Mouse (Mus musculus) spleen, postnatal 10 days (tissue): ENCODE measurements around the gene Scgn.
A peak's percentile ranks its signal among the peaks of the same experiment; 100 is the strongest.

ENCODE experiments used
- DNase-seq, 2 experiments: peaks; one replicate each; pipeline ENCODE4 v3.0.0; 2021 to 2022; ENCODE audit warnings: low spot score in 2 of 2

Gene Scgn

GRCm38 (mm10) chr13:23938699-23939098 lies 52.3 kb downstream of the Scgn start:
- no peak for DNase-seq

GRCm38 (mm10) chr13:23934211-23934520 lies 56.8 kb downstream of the Scgn start, which contains the start of gene Hist1h2aa:
TSS of gene Hist1h2aa (plus strand) at chr13:23934462.
- DNase-seq = no peak

GRCm38 (mm10) chr13:23933421-23934210 lies 57.4 kb downstream of the Scgn start, which contains the start of gene Hist1h2ba:
TSS of gene Hist1h2ba (minus strand) at chr13:23934156.
- no peak for DNase-seq

GRCm38 (mm10) chr13:23930904-23931303 lies 60.1 kb downstream of the Scgn start:
- no peak for DNase-seq

- DNase-seq = no peak
Measured at GRCm38 (mm10) chr13:23930461-23930860, 60.6 kb downstream of the Scgn start.

GRCm38 (mm10) chr13:23928637-23929036 lies 62.4 kb downstream of the Scgn start:
- no peak for DNase-seq

GRCm38 (mm10) chr13:23925792-23926191 lies 65.2 kb downstream of the Scgn start:
- DNase-seq = no peak

GRCm38 (mm10) chr13:23917674-23918073 lies 73.3 kb downstream of the Scgn start:
- DNase-seq = no peak

GRCm38 (mm10) chr13:23916132-23916531 lies 74.9 kb downstream of the Scgn start:
- DNase-seq = no peak

- peak in 1 of 2 experiments; percentile 22 for DNase-seq
Measured at GRCm38 (mm10) chr13:23914376-23915167, 76.4 kb downstream of the Scgn start, which contains the start of gene Slc17a4. TSS of gene Slc17a4 (minus strand) at chr13:23915009.

- DNase-seq = peak in 1 of 2 experiments; percentile 11
Measured at GRCm38 (mm10) chr13:23913791-23914306, 77.2 kb downstream of the Scgn start.

GRCm38 (mm10) chr13:23911335-23911734 lies 79.7 kb downstream of the Scgn start:
- DNase-seq = peak in 1 of 2 experiments; percentile 29

GRCm38 (mm10) chr13:23910121-23910520 lies 80.9 kb downstream of the Scgn start:
- DNase-seq = no peak

GRCm38 (mm10) chr13:23906906-23907305 lies 84.1 kb downstream of the Scgn start:
- no peak for DNase-seq
